Mouse (Mus musculus) layer of hippocampus, postnatal 25 days (tissue): Measurements from ENCODE around the gene Atp8b4. TPM values are rescaled to one million over a fixed set of nuclear protein-coding genes. Genes with fewer than 3 reads are reported as not detected.
"Not testable (repeated sequence)": the region's sequence is repeated elsewhere in the genome, so short reads cannot be mapped to it uniquely, and the experiment has no call there.

Source experiments
- DNase-seq, 2 experiments: peaks; one replicate each; pipeline ENCODE4 v3.0.0; 2022; ENCODE audit warnings: mixed read lengths in 2 of 2, low spot score in 1 of 2; ENCODE audit errors: extremely low spot score in 1 of 2
- total RNA-seq, 2 experiments: library from RNA; stranded (reverse); gene quantifications; 2 replicates each; pipeline ENCODE4 v1.2.3; 2021

Atp8b4 gene
- total RNA-seq, 2 experiments from 2014 or later = not detected

DNA sequence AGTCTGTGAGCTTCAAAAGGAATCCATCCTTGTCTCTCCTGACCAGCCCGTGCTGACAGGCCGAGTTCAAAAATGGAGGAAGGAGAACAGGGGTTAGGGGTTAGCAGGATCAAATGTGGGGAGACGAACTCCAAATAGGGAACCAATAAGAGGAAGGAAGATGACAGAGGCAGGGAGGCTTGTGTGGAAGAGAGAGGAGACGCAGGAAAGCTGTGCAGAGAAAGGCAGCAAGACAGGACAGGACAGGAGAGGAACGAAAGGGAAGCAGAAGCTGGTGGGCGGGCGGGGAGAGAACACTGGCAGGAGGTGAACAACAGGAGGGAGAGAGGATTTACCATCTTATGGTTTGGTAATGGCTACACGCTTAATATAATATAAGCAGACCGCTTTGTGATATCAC, 3.6 kb downstream of the Atp8b4 start:
- no peak for DNase-seq

DNA sequence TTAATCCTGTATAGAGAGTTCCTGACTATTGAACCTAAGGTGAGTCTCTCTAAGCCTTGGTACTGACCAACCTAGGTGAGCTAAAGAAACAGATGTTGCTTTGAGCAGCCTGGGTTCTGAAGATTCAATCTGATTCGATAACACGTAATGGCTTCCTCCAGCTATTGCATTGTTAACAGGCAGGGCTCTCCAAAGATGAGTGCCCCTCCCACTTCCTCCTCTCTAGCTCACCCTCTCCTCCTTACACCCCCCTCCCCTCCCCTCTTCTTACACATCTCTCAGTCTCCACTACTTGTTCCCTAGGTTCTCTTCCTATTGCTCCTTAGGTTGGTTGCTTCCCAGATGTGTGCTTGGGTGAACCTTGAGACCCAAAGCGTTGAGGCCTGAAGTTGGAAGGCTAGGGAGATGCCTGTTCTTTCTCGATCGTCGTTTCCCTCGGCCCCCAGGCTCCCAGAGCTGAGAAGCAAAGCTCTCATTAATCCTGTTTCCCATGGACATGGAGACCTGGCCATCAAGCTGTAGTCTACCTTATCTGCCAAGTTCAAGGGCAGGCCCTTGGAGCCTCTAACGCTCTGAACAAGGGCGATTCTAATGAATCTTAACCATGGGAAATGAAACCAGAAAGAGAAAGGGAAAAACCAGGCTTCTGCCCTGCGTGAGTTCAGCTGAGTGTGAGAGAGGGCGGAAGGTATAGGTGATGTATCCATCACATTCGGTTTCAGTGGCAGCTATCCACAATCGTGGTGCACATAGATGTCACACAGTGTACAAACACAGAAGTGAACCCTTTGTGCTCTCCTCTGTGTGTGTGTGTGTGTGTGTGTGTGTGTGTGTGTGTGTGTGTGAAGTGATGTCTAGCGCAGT, 4.4 kb downstream of the Atp8b4 start:
- DNase-seq = no peak

DNA sequence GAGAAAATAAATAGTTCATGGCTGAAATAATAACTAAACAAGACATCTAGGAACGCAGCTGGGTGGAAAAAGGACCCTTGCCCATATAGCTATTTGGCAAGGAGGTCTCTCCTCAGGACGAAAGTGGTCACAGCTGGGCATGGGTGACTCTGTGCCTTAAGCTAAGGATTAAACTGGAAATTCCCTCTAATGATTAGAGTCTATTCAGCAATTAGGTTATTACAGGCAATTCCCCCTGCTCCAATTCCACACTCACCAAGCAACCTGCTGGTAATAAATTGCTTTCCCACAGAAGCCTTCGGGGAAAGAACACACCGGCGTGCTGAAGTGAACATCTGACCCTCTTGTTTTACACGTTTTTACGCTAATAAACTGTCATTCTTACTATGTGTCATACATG, 5.2 kb downstream of the Atp8b4 start:
- DNase-seq = no peak

DNA sequence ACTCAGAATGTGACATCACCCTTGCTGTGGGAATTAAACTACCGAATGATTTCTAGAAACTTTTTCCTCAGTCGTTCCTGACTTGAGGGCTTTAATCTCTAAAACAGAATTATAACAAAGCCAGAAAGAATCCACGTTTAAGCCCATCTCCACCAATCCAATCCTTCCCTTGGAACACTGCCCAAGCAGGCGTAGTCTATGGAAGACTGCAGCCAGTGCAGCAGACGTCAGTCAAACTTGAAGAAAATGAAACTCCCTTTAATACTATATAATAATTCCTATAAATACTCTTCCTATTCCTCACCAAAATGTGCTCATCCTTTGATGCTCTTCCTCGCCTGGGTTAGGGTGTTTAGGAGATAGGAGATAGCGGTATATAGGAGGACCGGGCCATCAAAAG, 7.2 kb downstream of the Atp8b4 start:
- DNase-seq = no peak

DNA sequence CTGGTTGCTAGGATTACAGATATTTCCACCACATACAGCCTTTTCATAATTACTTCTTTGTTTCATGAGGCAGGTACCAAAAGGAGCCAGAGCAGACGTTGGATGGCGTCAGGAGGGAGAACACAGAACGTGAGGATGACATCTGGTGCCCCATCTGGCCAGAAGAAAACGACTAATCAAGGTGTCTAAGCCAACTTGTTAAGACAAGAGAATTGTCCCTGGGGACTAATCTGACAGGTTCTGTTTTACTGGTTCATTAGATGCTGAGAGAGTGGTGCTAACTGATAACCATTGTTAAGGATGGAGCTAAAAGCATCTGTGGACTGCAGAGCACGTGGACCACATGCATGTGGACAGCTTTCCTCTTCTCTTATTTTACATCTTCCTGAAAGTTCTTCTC, 7.8 kb downstream of the Atp8b4 start:
- DNase-seq = no peak

DNA sequence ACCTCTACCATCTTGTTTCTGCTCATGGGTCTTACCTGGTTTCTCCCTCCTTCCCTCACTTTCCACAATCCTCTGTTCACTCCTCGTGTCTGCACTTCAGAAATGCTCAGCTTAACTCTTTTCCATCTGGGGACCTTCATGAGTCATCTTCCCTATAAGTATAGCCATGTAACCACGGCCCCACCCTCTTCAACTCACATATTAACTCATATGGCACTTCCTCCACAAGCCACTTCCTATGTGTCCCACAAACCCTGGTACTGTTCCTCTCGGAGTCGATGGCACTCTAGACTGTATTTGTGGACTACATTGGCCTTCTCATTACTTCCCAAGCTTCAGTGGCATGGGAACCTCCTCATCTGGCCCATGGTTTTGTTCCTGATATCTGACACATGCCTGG, 9.0 kb downstream of the Atp8b4 start:
- DNase-seq = no peak

DNA sequence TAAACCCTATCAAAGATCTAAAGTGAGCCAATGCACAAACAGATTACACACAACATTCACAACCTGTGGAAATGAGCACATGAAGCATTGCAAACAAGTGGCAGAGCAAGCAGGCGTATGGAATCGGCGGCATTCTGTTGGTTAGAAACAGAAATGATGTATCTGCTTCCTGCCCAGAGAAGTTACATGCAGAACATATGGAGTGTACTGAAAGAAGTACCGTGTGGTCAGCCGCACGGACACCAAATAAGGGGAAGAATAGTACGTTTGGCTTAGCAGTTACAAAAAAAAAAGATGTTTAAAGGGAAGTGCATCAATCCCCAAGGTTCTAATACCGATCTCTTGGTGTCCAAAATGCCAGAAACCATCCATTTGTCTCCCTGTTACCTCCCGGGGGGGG, 9.9 kb downstream of the Atp8b4 start:
- no peak for DNase-seq

DNA sequence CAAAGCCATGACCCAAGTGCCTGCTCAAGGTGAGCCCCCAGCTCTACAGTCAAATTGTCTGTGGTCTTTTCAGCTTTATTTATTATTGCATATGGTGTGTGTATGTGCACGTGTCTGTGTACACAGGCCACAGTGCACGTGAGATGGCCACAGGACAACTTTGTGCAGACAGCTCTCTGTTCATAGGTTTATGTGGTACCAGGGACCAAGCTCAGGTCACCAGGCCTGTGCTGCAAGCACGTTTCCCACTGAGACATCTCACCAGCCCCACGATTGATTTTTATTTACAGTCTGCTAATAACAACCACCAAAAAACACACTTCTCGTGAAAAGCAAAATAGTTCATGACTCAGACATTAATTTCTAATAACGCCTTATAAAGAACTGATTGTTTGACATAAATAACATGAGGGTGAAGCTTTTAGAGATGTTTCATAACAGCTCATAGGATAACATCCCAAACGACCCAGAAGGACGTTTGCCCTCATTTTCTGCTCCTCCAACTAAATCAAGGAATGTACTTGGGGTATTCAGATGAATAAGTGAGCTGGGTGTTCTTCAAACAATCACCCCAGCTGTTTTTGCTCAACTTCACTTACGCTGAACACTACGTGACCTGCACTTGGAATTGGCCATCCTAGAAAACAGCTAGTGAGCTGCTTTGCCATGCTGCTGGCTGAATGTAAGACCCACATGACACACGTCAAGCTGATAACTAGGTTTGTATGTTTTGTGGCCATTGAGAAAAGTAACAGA, 15.0 kb downstream of the Atp8b4 start:
- no peak for DNase-seq

DNA sequence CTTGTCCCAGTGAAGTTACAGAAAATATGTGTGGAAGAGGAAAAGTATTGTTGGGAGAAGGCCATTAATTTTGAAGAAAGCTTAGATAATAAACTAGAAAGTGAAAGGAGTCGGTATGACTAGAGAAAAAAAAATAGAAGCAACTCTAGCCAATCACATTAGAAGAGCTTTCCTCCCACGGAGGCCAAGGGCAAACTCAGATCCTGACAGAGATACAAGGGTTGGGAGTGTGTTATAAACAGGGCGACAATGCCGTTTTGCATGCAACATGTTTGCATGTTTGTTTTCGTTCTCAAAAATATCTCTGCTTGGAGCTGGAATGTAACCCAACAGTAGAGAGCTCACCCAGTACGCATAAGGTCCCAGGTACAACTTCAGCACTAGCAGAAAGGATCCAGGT, 17.1 kb downstream of the Atp8b4 start:
- DNase-seq = no peak

DNA sequence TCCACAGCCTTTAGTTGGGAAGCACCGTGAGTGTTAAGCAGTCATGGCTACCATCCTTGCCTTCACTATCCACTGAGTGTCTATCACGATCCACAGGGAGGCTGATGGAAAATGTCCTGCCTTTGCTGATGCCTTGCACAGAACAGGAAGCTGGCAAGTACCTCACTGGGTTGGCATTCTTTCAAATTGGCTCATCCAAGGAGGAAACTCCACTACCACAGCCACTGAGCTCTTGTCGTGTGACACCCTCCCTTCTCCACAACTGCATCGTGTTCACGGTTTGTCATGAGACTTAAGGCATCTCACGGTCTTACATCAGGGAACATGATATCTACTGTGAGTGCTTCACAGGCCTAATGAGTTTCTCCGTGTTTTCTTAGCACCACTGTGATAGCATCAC, 22.9 kb downstream of the Atp8b4 start:
- no peak for DNase-seq

DNA sequence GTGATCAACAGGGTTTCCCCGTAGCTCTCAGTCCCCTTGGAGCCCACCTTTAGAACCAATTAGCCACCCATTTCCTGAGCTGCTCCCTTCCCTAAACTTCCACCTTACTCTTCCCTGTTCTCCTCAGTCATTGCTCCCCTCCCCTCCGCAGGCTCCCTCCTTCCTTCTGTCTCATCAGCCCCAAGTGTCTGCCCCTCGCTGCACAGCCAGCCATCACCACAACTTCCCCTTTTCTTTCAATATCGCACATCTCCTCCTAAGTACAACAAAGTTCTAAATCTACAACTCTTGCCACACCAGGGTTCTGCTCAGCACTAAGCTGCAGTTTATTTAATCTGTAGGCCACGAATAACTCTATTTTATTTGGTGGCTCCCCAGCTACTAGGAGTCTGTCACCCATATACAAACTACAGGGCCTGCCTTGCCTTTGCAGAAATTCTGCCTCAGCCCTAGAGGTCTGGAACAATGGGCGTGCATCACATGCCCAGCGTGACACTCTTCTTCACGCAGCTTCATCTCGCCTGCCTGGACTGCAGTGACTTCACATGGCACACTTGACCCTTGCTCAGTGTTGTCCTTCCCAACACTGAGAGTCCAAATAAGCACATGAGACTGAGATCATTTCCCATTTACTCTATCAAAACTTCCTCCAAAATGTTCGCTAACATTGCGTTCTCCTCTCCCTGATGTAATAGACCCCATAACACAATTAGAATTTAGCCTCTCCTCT, 24.6 kb downstream of the Atp8b4 start:
- DNase-seq = no peak

DNA sequence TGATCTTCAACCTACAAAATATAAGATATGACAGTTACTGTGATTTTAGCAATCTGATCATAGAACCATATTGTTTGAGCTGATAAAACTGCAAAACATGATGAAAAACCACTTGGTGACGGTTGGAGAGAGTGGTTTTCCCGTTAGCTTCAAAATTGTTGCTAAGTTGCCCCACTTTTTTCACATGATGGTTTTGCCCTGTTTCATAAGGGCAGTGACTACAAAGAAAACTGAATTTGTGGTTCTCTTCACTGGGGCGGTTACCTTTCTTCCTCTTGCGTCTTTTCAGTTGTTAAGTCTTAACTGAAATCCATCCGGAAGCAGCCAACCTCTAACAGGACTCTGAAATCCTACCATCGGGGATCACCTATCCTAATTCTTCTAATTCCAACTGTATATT, 26.5 kb downstream of the Atp8b4 start:
- no peak for DNase-seq

DNA sequence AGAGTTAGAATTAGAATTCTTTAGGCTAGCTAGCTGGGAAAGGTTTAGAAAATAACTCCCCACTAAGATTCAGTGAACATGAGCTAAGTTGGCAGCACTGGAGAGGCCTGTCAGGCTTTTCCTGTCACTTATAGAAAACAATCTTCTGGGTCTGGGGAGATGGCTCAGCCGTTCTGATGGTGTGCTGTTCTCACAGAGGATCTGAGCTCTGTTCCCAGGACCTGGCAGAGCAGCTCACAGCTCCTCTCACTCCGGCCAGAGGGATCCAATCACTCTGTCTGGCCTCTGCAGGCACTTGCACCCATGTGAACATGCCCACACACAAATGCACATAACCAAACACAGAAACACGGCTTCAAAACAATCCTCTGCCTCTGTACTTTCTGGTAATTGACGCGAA, 27.6 kb downstream of the Atp8b4 start:
- DNase-seq = no peak

DNA sequence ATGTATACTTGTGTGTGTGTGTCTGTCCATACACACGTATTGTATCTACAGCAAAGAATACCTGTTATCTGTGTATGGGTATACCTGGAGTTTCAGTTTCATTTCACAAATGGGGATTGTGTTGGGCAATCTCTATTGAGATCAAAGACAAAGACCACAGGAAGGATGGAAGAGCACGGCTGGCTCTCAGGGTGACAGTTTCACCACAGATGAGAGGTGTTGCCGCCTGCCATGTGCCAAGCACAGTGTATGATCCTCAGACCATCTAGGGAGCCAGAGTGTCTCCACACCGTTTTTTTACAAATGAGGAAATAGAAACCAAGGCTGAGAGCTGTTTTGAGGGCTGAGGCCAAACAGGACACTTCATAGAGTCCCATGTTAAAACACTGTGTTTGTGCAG, 32.7 kb downstream of the Atp8b4 start:
- no peak for DNase-seq

DNA sequence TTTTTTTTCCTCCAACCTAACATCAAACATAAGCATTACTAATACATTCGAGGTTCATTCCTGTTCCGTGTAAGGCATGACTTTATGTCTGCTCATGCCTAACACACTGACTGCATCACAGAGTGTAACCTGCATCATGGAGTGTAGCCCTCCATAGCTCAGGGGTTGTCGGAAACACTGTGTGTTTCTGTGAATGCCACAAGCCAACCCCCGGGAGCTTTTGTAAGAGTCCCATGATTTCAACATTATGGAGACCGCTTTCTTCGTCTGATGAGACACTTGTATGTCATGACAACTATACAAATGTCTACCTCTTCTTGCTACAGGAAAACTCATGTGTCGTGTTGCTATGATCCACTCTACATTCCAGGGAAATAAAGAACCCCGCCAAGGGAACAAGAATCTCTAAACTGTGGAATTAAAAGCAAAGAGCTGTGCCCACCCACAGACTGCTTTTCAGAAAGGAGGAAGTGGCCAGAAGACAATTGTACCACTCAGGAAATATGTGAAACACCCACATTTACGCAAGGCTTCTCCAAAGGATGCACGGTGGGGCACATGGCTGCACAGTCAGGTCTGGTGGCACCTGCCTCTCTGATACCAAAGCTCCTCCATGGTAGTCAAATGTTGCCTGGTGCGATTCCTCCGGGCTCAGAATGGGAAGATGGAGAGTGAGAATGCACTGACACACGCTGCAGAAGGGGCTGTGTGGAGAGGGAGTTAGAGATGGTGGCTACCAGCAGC, 33.9 kb downstream of the Atp8b4 start:
- DNase-seq = no peak

DNA sequence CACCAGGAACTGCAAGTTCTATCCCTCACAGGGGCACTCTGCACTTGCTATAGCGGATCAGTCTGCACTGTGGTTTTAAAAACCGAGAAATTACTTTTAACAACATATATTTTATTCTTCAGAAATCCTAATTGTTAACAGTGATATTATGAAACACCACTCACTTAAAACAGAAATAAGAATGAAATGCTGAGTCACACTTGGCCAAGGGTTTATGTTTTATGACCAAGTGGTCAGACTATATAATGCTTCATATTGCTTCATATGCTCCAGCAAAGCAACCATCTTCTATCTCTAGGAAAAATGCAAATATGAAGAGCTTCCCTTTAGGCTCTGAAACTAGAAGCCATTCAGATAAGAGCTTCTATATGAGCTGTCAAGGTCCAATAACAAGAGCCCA, 41.8 kb downstream of the Atp8b4 start:
- no peak for DNase-seq

DNA sequence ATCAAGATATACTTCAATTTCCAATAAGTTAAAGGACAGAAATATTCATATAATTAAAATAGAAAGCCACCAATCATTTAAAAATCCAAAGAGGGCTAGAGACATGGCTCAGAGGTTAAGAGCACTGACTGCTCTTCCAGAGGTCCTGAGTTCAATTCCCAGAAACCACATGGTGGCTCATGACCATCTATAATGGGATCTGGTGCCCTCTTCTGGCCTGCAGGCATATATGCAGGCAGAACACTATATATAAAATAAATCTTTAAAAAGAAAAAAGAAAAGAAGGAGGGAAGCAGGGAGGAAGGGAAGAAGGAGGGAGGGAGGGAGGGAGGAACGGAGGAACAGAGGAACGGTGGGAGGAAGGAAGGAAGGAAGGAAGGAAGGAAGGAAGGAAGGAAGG, 42.7 kb downstream of the Atp8b4 start:
- DNase-seq = not testable (repeated sequence)

DNA sequence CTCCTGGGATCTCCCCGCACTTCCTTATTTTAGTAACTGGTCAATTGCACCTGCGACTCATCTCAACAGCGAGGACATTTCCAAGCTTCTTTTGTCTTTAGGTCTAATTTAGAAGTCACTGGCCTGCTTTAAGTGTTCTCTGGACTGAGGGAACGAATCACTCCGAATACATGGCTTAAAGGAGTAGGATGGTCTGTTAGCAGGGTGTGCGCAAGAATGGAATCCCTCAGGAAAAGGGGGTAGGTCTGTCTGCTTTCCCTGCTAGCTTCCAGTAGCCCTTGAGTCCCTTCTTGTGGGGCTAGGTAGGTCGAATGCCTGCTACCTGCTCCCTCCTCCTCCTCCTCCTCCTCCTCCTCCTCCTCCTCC, 49.6 kb downstream of the Atp8b4 start:
- no peak for DNase-seq

DNA sequence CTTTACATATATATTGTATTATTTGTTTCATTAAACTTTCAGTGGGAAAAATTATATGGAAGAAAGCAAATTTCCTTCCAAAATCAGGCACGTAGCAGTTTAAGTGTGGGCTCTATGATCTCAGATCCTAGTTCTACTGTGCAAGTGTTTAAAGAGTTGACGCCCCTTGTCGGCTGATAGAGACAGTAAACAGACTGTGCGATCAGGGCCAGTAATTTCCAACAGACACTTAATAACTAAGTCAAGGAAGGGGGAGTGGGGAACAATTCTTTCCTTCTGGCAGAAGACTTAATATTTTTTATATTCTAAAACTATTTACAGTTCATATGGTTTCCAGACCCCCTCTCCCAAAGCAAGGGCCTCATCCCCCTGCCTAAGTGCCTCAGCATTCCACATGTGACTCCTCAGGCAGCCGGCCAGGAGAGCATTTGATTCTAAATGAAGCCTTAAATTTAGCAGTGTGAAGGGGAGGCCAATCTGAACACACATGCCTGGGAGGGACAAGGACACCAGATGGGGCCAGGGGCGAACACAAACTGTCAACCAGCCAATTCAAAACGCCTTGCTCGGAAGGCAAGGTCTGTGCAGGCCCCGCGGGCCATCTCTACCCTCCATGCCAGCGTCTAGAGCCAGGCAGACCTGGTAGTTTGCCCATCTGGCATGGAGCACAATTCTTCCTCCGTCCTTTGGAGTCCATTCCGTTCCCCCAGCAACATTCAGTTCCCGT, 50.1 kb downstream of the Atp8b4 start:
- DNase-seq = no peak

DNA sequence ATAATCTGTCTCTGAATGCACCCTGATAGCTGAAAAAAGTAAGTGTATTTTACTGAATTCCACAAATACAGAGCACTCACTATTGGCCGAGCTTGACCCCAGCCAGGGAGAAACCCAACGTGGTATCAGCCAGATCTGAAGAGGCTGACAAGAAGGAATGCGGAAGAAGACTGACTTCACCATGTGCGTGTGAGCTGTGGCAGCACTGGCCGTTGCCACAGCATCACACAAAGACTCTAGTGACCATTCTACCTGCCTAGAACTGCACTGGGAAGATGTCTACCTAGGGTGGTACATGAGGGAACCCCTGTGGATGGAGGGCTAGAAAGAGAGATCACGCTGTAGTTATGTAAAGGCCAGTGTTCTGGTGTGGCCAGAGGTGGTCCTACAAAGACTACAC, 55.4 kb downstream of the Atp8b4 start:
- no peak for DNase-seq
